Mouse (Mus musculus): ENCODE results near the gene Zhx3. TPM values are rescaled to one million over a fixed set of nuclear protein-coding genes. Genes with fewer than 3 reads are reported as not detected.

The Zhx3 gene
- polyA plus RNA-seq, 1 experiment: 11.0 TPM

- H3K4me3 ChIP-seq (ENCODE audit: insufficient read depth, low read depth, low read length): no peak overlapping the region
- no peak overlapping the region for H3K27ac ChIP-seq (replicated peaks; ENCODE audit: low read depth, low read length)
- H3K4me1 ChIP-seq (ENCODE audit: control insufficient read depth, insufficient read depth, insufficient read length, low read length): peaks cover 38% of the 10 kb centered on the region
Measured at GRCm38 (mm10) chr2:160768097-160768695, 104.6 kb downstream of the Zhx3 start.

GRCm38 (mm10) chr2:160767201-160767600, 105.6 kb downstream of the Zhx3 start:
- no peak overlapping the region for H3K4me3 ChIP-seq (ENCODE audit: insufficient read depth, low read depth, low read length)
- H3K27ac ChIP-seq (replicated peaks; ENCODE audit: low read depth, low read length): peak overlapping the region; percentile 63
- H3K4me1 ChIP-seq (ENCODE audit: control insufficient read depth, insufficient read depth, insufficient read length, low read length): peaks cover 38% of the 10 kb centered on the region

- Histone ChIP-seq H3K27ac (replicated peaks; ENCODE audit: low read depth, low read length) (peak overlapping the region; percentile 71), H3K4me3 (ENCODE audit: insufficient read depth, low read depth, low read length) (no peak overlapping the region), H3K4me1 (ENCODE audit: control insufficient read depth, insufficient read depth, insufficient read length, low read length) (peaks cover 36% of the 10 kb centered on the region)
Measured at GRCm38 (mm10) chr2:160766371-160766771, 106.4 kb downstream of the Zhx3 start.

- Histone ChIP-seq H3K4me1 (ENCODE audit: control insufficient read depth, insufficient read depth, insufficient read length, low read length) (peaks cover 26% of the 10 kb centered on the region), H3K27ac (replicated peaks; ENCODE audit: low read depth, low read length) (peak overlapping the region; percentile 28), H3K4me3 (ENCODE audit: insufficient read depth, low read depth, low read length) (no peak overlapping the region)
Measured at GRCm38 (mm10) chr2:160765096-160765495, 107.7 kb downstream of the Zhx3 start.

- Histone ChIP-seq H3K27ac (replicated peaks; ENCODE audit: low read depth, low read length) (no peak overlapping the region; the same call in 1 of the 2 replicates), H3K4me3 (ENCODE audit: insufficient read depth, low read depth, low read length) (no peak overlapping the region), H3K4me1 (ENCODE audit: control insufficient read depth, insufficient read depth, insufficient read length, low read length) (peaks cover 27% of the 10 kb centered on the region)
Measured at GRCm38 (mm10) chr2:160764386-160764785, 108.4 kb downstream of the Zhx3 start.

GRCm38 (mm10) chr2:160763816-160764215, 109.0 kb downstream of the Zhx3 start:
- no peak overlapping the region for H3K4me3 ChIP-seq (ENCODE audit: insufficient read depth, low read depth, low read length)
- H3K4me1 ChIP-seq (ENCODE audit: control insufficient read depth, insufficient read depth, insufficient read length, low read length): peaks cover 23% of the 10 kb centered on the region
- no peak overlapping the region for H3K27ac ChIP-seq (replicated peaks; ENCODE audit: low read depth, low read length)

GRCm38 (mm10) chr2:160760433-160761184, 112.2 kb downstream of the Zhx3 start:
- H3K4me3 ChIP-seq (ENCODE audit: insufficient read depth, low read depth, low read length): no peak overlapping the region
- 0 out of 2 replicates have a peak, but pooled peaks cover 6% of the 10 kb centered on the region for H3K4me1 ChIP-seq (ENCODE audit: control insufficient read depth, insufficient read depth, insufficient read length, low read length)
- H3K27ac ChIP-seq (replicated peaks; ENCODE audit: low read depth, low read length): no peak overlapping the region

- Histone ChIP-seq H3K27ac (replicated peaks; ENCODE audit: low read depth, low read length) (no peak overlapping the region), H3K4me1 (ENCODE audit: control insufficient read depth, insufficient read depth, insufficient read length, low read length) (0 out of 2 replicates have a peak, but pooled peaks cover 2% of the 10 kb centered on the region), H3K4me3 (ENCODE audit: insufficient read depth, low read depth, low read length) (no peak overlapping the region)
Measured at GRCm38 (mm10) chr2:160756583-160757203, 116.1 kb downstream of the Zhx3 start.

- Histone ChIP-seq H3K4me1 (ENCODE audit: control insufficient read depth, insufficient read depth, insufficient read length, low read length) (peaks cover 43% of the 10 kb centered on the region), H3K4me3 (ENCODE audit: insufficient read depth, low read depth, low read length) (no peak overlapping the region), H3K27ac (replicated peaks; ENCODE audit: low read depth, low read length) (0 out of 2 replicates have a peak overlapping the region, but pooled peaks have one; percentile 71)
Measured at GRCm38 (mm10) chr2:160747075-160747474, 125.7 kb downstream of the Zhx3 start.

- peak overlapping the region; percentile 71 for H3K27ac ChIP-seq (replicated peaks; ENCODE audit: low read depth, low read length)
- H3K4me3 ChIP-seq (ENCODE audit: insufficient read depth, low read depth, low read length): no peak overlapping the region
- peaks cover 47% of the 10 kb centered on the region for H3K4me1 ChIP-seq (ENCODE audit: control insufficient read depth, insufficient read depth, insufficient read length, low read length)
Measured at GRCm38 (mm10) chr2:160746637-160747036, 126.2 kb downstream of the Zhx3 start.

GRCm38 (mm10) chr2:160745497-160745896, 127.3 kb downstream of the Zhx3 start:
- Histone ChIP-seq H3K27ac (replicated peaks; ENCODE audit: low read depth, low read length) (peak overlapping the region; percentile 71), H3K4me1 (ENCODE audit: control insufficient read depth, insufficient read depth, insufficient read length, low read length) (peaks cover 56% of the 10 kb centered on the region), H3K4me3 (ENCODE audit: insufficient read depth, low read depth, low read length) (no peak overlapping the region)

- peaks cover 61% of the 10 kb centered on the region for H3K4me1 ChIP-seq (ENCODE audit: control insufficient read depth, insufficient read depth, insufficient read length, low read length)
- H3K4me3 ChIP-seq (ENCODE audit: insufficient read depth, low read depth, low read length): no peak overlapping the region
- peak overlapping the region; percentile 71 for H3K27ac ChIP-seq (replicated peaks; ENCODE audit: low read depth, low read length)
Measured at GRCm38 (mm10) chr2:160744823-160745210, 128.0 kb downstream of the Zhx3 start.

- Histone ChIP-seq H3K4me3 (ENCODE audit: insufficient read depth, low read depth, low read length) (no peak overlapping the region), H3K27ac (replicated peaks; ENCODE audit: low read depth, low read length) (peak overlapping the region; percentile 71), H3K4me1 (ENCODE audit: control insufficient read depth, insufficient read depth, insufficient read length, low read length) (peaks cover 65% of the 10 kb centered on the region)
Measured at GRCm38 (mm10) chr2:160744040-160744822, 128.6 kb downstream of the Zhx3 start.

GRCm38 (mm10) chr2:160742161-160742609, 130.6 kb downstream of the Zhx3 start:
- H3K4me3 ChIP-seq (ENCODE audit: insufficient read depth, low read depth, low read length): no peak overlapping the region
- H3K4me1 ChIP-seq (ENCODE audit: control insufficient read depth, insufficient read depth, insufficient read length, low read length): peaks cover 74% of the 10 kb centered on the region
- H3K27ac ChIP-seq (replicated peaks; ENCODE audit: low read depth, low read length): peak overlapping the region; percentile 88

- peaks cover 74% of the 10 kb centered on the region for H3K4me1 ChIP-seq (ENCODE audit: control insufficient read depth, insufficient read depth, insufficient read length, low read length)
- H3K4me3 ChIP-seq (ENCODE audit: insufficient read depth, low read depth, low read length): no peak overlapping the region
Measured at GRCm38 (mm10) chr2:160741580-160741979, 131.2 kb downstream of the Zhx3 start.

More at GRCm38 (mm10) chr2:160741580-160741979, 131.2 kb downstream of the Zhx3 start:
- H3K27ac ChIP-seq (replicated peaks; ENCODE audit: low read depth, low read length): peak overlapping the region; percentile 88
